Mouse (Mus musculus) small intestine, adult 2 months (tissue): ENCODE measurements around the gene Cmtm8. TPM values are rescaled to one million over a fixed set of nuclear protein-coding genes. Genes with fewer than 3 reads are reported as not detected.
A peak's percentile ranks its signal among the peaks of the same experiment; 100 is the strongest.

ENCODE experiments used
- H3K27ac ChIP-seq: fragments of 200-500 bp; 2 replicates; pipeline ENCODE4 v1.5.1; 2012; ENCODE audit warnings: low read depth, low read length, control low read depth, inconsistent platforms; ENCODE audit not compliant: insufficient read depth
- H3K27me3 ChIP-seq: fragments of 200-500 bp; 2 replicates; pipeline ENCODE4 v1.6.1; 2012; ENCODE audit warnings: mild to moderate bottlenecking, moderate library complexity, low read length, inconsistent platforms; ENCODE audit not compliant: control insufficient read depth, insufficient read depth
- H3K36me3 ChIP-seq: fragments of 200-500 bp; 2 replicates; pipeline ENCODE4 v1.6.1; 2012; ENCODE audit warnings: mild to moderate bottlenecking, low read length, control low read depth, inconsistent platforms; ENCODE audit not compliant: control insufficient read depth, insufficient read depth
- H3K4me1 ChIP-seq: fragments of 200-500 bp; 2 replicates; pipeline ENCODE4 v1.6.1; 2012; ENCODE audit warnings: low read length, inconsistent platforms, mixed read lengths; ENCODE audit not compliant: control insufficient read depth, insufficient read depth, insufficient read length
- H3K4me3 ChIP-seq: fragments of 200-500 bp; 2 replicates; pipeline ENCODE4 v1.5.1; 2012; ENCODE audit warnings: low read depth, mild to moderate bottlenecking, control low read depth, inconsistent platforms, low read length, moderate library complexity
- CTCF ChIP-seq: fragments of 200-500 bp; IDR thresholded peaks from 2 replicates; pipeline ENCODE4 v1.5.1; 2012; ENCODE audit warnings: low read depth, mild to moderate bottlenecking, control low read depth, inconsistent platforms, low read length, moderate library complexity, mixed read lengths; ENCODE audit not compliant: insufficient replicate concordance, insufficient read length; ENCODE audit errors: extremely low read depth
- POLR2A ChIP-seq: fragments of 200-500 bp; IDR thresholded peaks from 2 replicates; pipeline ENCODE4 v1.6.1; 2012; ENCODE audit warnings: low read depth, mild to moderate bottlenecking, control low read depth, inconsistent platforms, low read length, moderate library complexity
- WGBS: fragments of 180-500 bp; shearing (Covaris S2); methylation state at CpG from one replicate; pipeline ENCODE4 v1.1.7; 2018; 5-methylcytosine and 5-hydroxymethylcytosine counted together
- polyA plus RNA-seq: library from polyadenylated mRNA; depleted of rRNA; stranded (reverse); fragments of >200 nt; gene quantifications from 2 replicates; pipeline ENCODE4 v1.2.3, GENCODE M21; 2012

Cmtm8 gene
- polyA plus RNA-seq, 1 experiment, result 2.9 TPM

- Histone ChIP-seq H3K4me3 (no peak overlapping the region), H3K27ac (no peak overlapping the region), H3K4me1 (peaks cover 8% of the 10 kb centered on the region), H3K36me3 (no peaks in the 10 kb centered on the region; the same call in 1 of the 2 replicates), H3K27me3 (no peaks in the 10 kb centered on the region)
- no peak for TF ChIP-seq POLR2A
- no peak for TF ChIP-seq CTCF
- 83% methylated on average over 7 of the region's 7 CpGs for WGBS
These were observed 72.4 kb downstream of the Cmtm8 start for GRCm38 (mm10) chr9:114771565-114771964.

GRCm38 (mm10) chr9:114770224-114770623 is 73.7 kb downstream of the Cmtm8 start:
- 83% methylated on average over 4 of the region's 4 CpGs for WGBS
- Histone ChIP-seq H3K36me3 (no peaks in the 10 kb centered on the region; the same call in 1 of the 2 replicates), H3K27me3 (no peaks in the 10 kb centered on the region), H3K27ac (no peak overlapping the region), H3K4me3 (no peak overlapping the region), H3K4me1 (peaks cover 3% of the 10 kb centered on the region; the same call in 1 of the 2 replicates)
- TF ChIP-seq CTCF (no peak), POLR2A (no peak)

- 81% methylated on average over 10 of the region's 10 CpGs for whole genome bisulfite sequencing
- TF ChIP-seq POLR2A (no peak), CTCF (no peak)
These were observed 75.9 kb downstream of the Cmtm8 start for GRCm38 (mm10) chr9:114768066-114768465.

GRCm38 (mm10) chr9:114767507-114767906 is 76.4 kb downstream of the Cmtm8 start:
- TF ChIP-seq POLR2A (no peak), CTCF (no peak)
- Histone ChIP-seq H3K36me3 (no peaks in the 10 kb centered on the region; the same call in 1 of the 2 replicates), H3K27me3 (no peaks in the 10 kb centered on the region), H3K4me1 (peaks cover 3% of the 10 kb centered on the region; the same call in 1 of the 2 replicates), H3K4me3 (no peak overlapping the region), H3K27ac (no peak overlapping the region)
- 87% methylated on average over 2 of the region's 2 CpGs for WGBS

More at GRCm38 (mm10) chr9:114768066-114768465, 75.9 kb downstream of the Cmtm8 start:
- peaks cover 3% of the 10 kb centered on the region; the same call in 1 of the 2 replicates for H3K4me1 ChIP-seq
- no peaks in the 10 kb centered on the region; the same call in 1 of the 2 replicates for H3K36me3 ChIP-seq
- H3K4me3 ChIP-seq, result no peak overlapping the region
- H3K27ac ChIP-seq, result no peak overlapping the region
- no peaks in the 10 kb centered on the region for H3K27me3 ChIP-seq

- 77% methylated on average over 13 of the region's 13 CpGs for WGBS
These were observed 76.9 kb downstream of the Cmtm8 start for GRCm38 (mm10) chr9:114767030-114767429.

GRCm38 (mm10) chr9:114763341-114763740 is 80.6 kb downstream of the Cmtm8 start:
- H3K27me3 ChIP-seq, result no peaks in the 10 kb centered on the region
- TF ChIP-seq CTCF, result peak; percentile 50; the same call in 1 of the 2 replicates
- TF ChIP-seq POLR2A, result no peak
- H3K4me3 ChIP-seq, result no peak overlapping the region
- peaks cover 1% of the 10 kb centered on the region; the same call in 1 of the 2 replicates for H3K36me3 ChIP-seq
- peaks cover 5% of the 10 kb centered on the region for H3K4me1 ChIP-seq
- H3K27ac ChIP-seq, result no peak overlapping the region
- 69% methylated on average over 13 of the region's 13 CpGs for whole genome bisulfite sequencing

More at GRCm38 (mm10) chr9:114767030-114767429, 76.9 kb downstream of the Cmtm8 start:
- Histone ChIP-seq H3K36me3 (no peaks in the 10 kb centered on the region), H3K4me3 (no peak overlapping the region), H3K4me1 (peaks cover 3% of the 10 kb centered on the region; the same call in 1 of the 2 replicates), H3K27me3 (no peaks in the 10 kb centered on the region), H3K27ac (no peak overlapping the region)
- TF ChIP-seq CTCF, result no peak
- TF ChIP-seq POLR2A, result no peak

- WGBS, result 73% methylated on average over 11 of the region's 11 CpGs
- TF ChIP-seq CTCF (no peak), POLR2A (no peak)
- H3K27me3 ChIP-seq, result no peaks in the 10 kb centered on the region
- peaks cover 5% of the 10 kb centered on the region for H3K4me1 ChIP-seq
- H3K27ac ChIP-seq, result no peak overlapping the region
- H3K4me3 ChIP-seq, result no peak overlapping the region
- H3K36me3 ChIP-seq, result peaks cover 1% of the 10 kb centered on the region; the same call in 1 of the 2 replicates
These were observed 82.1 kb downstream of the Cmtm8 start for GRCm38 (mm10) chr9:114761848-114762247.
